Mouse (Mus musculus) neural tube, embryonic 10.5 days (tissue): Measurements from ENCODE around the gene Ppm1h.
"Not testable (repeated sequence)": the region's sequence is repeated elsewhere in the genome, so short reads cannot be mapped to it uniquely, and the experiment has no call there.

Source experiments
- DNase-seq: peaks from one replicate; pipeline ENCODE4 v3.0.0-alpha.2; 2017; ENCODE audit warnings: low spot score; ENCODE audit errors: extremely low spot score

Gene Ppm1h

GRCm38 (mm10) chr10:122963463-122964240 lies 285.1 kb downstream of the Ppm1h start:
- DNase-seq: peak; percentile 52

- DNase-seq: no peak
These were observed 285.7 kb downstream of the Ppm1h start for GRCm38 (mm10) chr10:122964241-122964636.

- not testable (repeated sequence) for DNase-seq
These were observed 287.1 kb downstream of the Ppm1h start for GRCm38 (mm10) chr10:122965650-122966049.

- DNase-seq: no peak
These were observed 287.9 kb downstream of the Ppm1h start for GRCm38 (mm10) chr10:122966421-122966820.

- no peak for DNase-seq
These were observed 291.6 kb downstream of the Ppm1h start for GRCm38 (mm10) chr10:122970188-122970587.

GRCm38 (mm10) chr10:122973241-122973640 lies 294.7 kb downstream of the Ppm1h start:
- no peak for DNase-seq

GRCm38 (mm10) chr10:122976038-122976437 lies 297.5 kb downstream of the Ppm1h start:
- no peak for DNase-seq

GRCm38 (mm10) chr10:122979356-122979755 lies 300.8 kb downstream of the Ppm1h start:
- no peak for DNase-seq

- no peak for DNase-seq
These were observed 301.6 kb downstream of the Ppm1h start for GRCm38 (mm10) chr10:122980123-122980522.

GRCm38 (mm10) chr10:122982909-122983578 lies 304.5 kb downstream of the Ppm1h start:
- DNase-seq: no peak

- DNase-seq: no peak
These were observed 305.3 kb downstream of the Ppm1h start for GRCm38 (mm10) chr10:122983579-122984530.

- no peak for DNase-seq
These were observed 306.1 kb downstream of the Ppm1h start for GRCm38 (mm10) chr10:122984531-122985251.

GRCm38 (mm10) chr10:122985252-122985514 lies 306.6 kb downstream of the Ppm1h start:
- DNase-seq: no peak

- DNase-seq: peak; percentile 90
These were observed 307.2 kb downstream of the Ppm1h start for GRCm38 (mm10) chr10:122985515-122986319.

GRCm38 (mm10) chr10:122986320-122987225 lies 308.0 kb downstream of the Ppm1h start:
- no peak for DNase-seq

- DNase-seq: no peak
These were observed 309.1 kb downstream of the Ppm1h start for GRCm38 (mm10) chr10:122987671-122988128.

GRCm38 (mm10) chr10:122988372-122988771 lies 309.8 kb downstream of the Ppm1h start:
- no peak for DNase-seq

GRCm38 (mm10) chr10:122989916-122990315 lies 311.4 kb downstream of the Ppm1h start:
- no peak for DNase-seq

GRCm38 (mm10) chr10:122990606-122991005 lies 312.0 kb downstream of the Ppm1h start:
- DNase-seq: no peak
